Mouse (Mus musculus): ENCODE data around the gene Nfia. TPM values are rescaled to one million over a fixed set of nuclear protein-coding genes. Genes with fewer than 3 reads are reported as not detected.

Gene Nfia
- polyA plus RNA-seq, 1 experiment: 53.0 TPM

GRCm38 (mm10) chr4:97920287-97921079 is 147.9 kb downstream of the Nfia start:
- TF ChIP-seq CTCF (IDR thresholded peaks at IDR 0.05; ENCODE audit: borderline replicate concordance, insufficient read depth, low read length): no peak
- TF ChIP-seq POLR2A (IDR thresholded peaks at IDR 0.05; ENCODE audit: low read depth, low read length): no peak
- H3K4me3 ChIP-seq (ENCODE audit: insufficient read depth, low read length): no peak overlapping the region
- peak overlapping the region; percentile 1 for H3K27ac ChIP-seq (ENCODE audit: insufficient read depth, low read length)
- peaks cover 4% of the 10 kb centered on the region; the same call in 1 of the 2 replicates for H3K4me1 ChIP-seq (ENCODE audit: control insufficient read depth, insufficient read depth, low read length)

- Histone ChIP-seq H3K4me3 (ENCODE audit: insufficient read depth, low read length) (no peak overlapping the region), H3K27ac (ENCODE audit: insufficient read depth, low read length) (no peak overlapping the region), H3K4me1 (ENCODE audit: control insufficient read depth, insufficient read depth, low read length) (peaks cover 6% of the 10 kb centered on the region)
- no peak for TF ChIP-seq POLR2A (IDR thresholded peaks at IDR 0.05; ENCODE audit: low read depth, low read length)
- TF ChIP-seq CTCF (IDR thresholded peaks at IDR 0.05; ENCODE audit: borderline replicate concordance, insufficient read depth, low read length): no peak
Observed at GRCm38 (mm10) chr4:97921682-97922081, 149.1 kb downstream of the Nfia start.

- no peak overlapping the region for H3K27ac ChIP-seq (ENCODE audit: insufficient read depth, low read length)
Observed at GRCm38 (mm10) chr4:97923248-97923647, 150.7 kb downstream of the Nfia start.

GRCm38 (mm10) chr4:97923876-97924316 is 151.4 kb downstream of the Nfia start:
- Histone ChIP-seq H3K4me1 (ENCODE audit: control insufficient read depth, insufficient read depth, low read length) (peaks cover 9% of the 10 kb centered on the region), H3K4me3 (ENCODE audit: insufficient read depth, low read length) (no peak overlapping the region), H3K27ac (ENCODE audit: insufficient read depth, low read length) (no peak overlapping the region)
- TF ChIP-seq CTCF (IDR thresholded peaks at IDR 0.05; ENCODE audit: borderline replicate concordance, insufficient read depth, low read length): no peak
- TF ChIP-seq POLR2A (IDR thresholded peaks at IDR 0.05; ENCODE audit: low read depth, low read length): no peak

More at GRCm38 (mm10) chr4:97923248-97923647, 150.7 kb downstream of the Nfia start:
- H3K4me1 ChIP-seq (ENCODE audit: control insufficient read depth, insufficient read depth, low read length): peaks cover 9% of the 10 kb centered on the region
- TF ChIP-seq CTCF (IDR thresholded peaks at IDR 0.05; ENCODE audit: borderline replicate concordance, insufficient read depth, low read length): no peak
- no peak for TF ChIP-seq POLR2A (IDR thresholded peaks at IDR 0.05; ENCODE audit: low read depth, low read length)
- H3K4me3 ChIP-seq (ENCODE audit: insufficient read depth, low read length): no peak overlapping the region

- H3K4me3 ChIP-seq (ENCODE audit: insufficient read depth, low read length): no peak overlapping the region
- H3K4me1 ChIP-seq (ENCODE audit: control insufficient read depth, insufficient read depth, low read length): peaks cover 9% of the 10 kb centered on the region
- TF ChIP-seq POLR2A (IDR thresholded peaks at IDR 0.05; ENCODE audit: low read depth, low read length) (no peak), CTCF (IDR thresholded peaks at IDR 0.05; ENCODE audit: borderline replicate concordance, insufficient read depth, low read length) (no peak)
- no peak overlapping the region for H3K27ac ChIP-seq (ENCODE audit: insufficient read depth, low read length)
Observed at GRCm38 (mm10) chr4:97924414-97924813, 151.9 kb downstream of the Nfia start.

GRCm38 (mm10) chr4:97924855-97925254 is 152.3 kb downstream of the Nfia start:
- Histone ChIP-seq H3K4me3 (ENCODE audit: insufficient read depth, low read length) (no peak overlapping the region), H3K27ac (ENCODE audit: insufficient read depth, low read length) (no peak overlapping the region), H3K4me1 (ENCODE audit: control insufficient read depth, insufficient read depth, low read length) (peaks cover 9% of the 10 kb centered on the region)
- TF ChIP-seq POLR2A (IDR thresholded peaks at IDR 0.05; ENCODE audit: low read depth, low read length) (no peak), CTCF (IDR thresholded peaks at IDR 0.05; ENCODE audit: borderline replicate concordance, insufficient read depth, low read length) (no peak)

- peaks cover 9% of the 10 kb centered on the region for H3K4me1 ChIP-seq (ENCODE audit: control insufficient read depth, insufficient read depth, low read length)
- TF ChIP-seq POLR2A (IDR thresholded peaks at IDR 0.05; ENCODE audit: low read depth, low read length) (no peak), CTCF (IDR thresholded peaks at IDR 0.05; ENCODE audit: borderline replicate concordance, insufficient read depth, low read length) (no peak)
- no peak overlapping the region for H3K27ac ChIP-seq (ENCODE audit: insufficient read depth, low read length)
- no peak overlapping the region for H3K4me3 ChIP-seq (ENCODE audit: insufficient read depth, low read length)
Observed at GRCm38 (mm10) chr4:97925644-97926043, 153.1 kb downstream of the Nfia start.

GRCm38 (mm10) chr4:97926607-97927308 is 154.2 kb downstream of the Nfia start:
- H3K4me3 ChIP-seq (ENCODE audit: insufficient read depth, low read length): no peak overlapping the region
- H3K4me1 ChIP-seq (ENCODE audit: control insufficient read depth, insufficient read depth, low read length): peaks cover 9% of the 10 kb centered on the region
- TF ChIP-seq CTCF (IDR thresholded peaks at IDR 0.05; ENCODE audit: borderline replicate concordance, insufficient read depth, low read length) (no peak), POLR2A (IDR thresholded peaks at IDR 0.05; ENCODE audit: low read depth, low read length) (no peak)
- H3K27ac ChIP-seq (ENCODE audit: insufficient read depth, low read length): no peak overlapping the region

GRCm38 (mm10) chr4:97927309-97927656 is 154.7 kb downstream of the Nfia start:
- Histone ChIP-seq H3K27ac (ENCODE audit: insufficient read depth, low read length) (no peak overlapping the region), H3K4me1 (ENCODE audit: control insufficient read depth, insufficient read depth, low read length) (peaks cover 9% of the 10 kb centered on the region), H3K4me3 (ENCODE audit: insufficient read depth, low read length) (no peak overlapping the region)
- no peak for TF ChIP-seq CTCF (IDR thresholded peaks at IDR 0.05; ENCODE audit: borderline replicate concordance, insufficient read depth, low read length)
- no peak for TF ChIP-seq POLR2A (IDR thresholded peaks at IDR 0.05; ENCODE audit: low read depth, low read length)

- H3K4me1 ChIP-seq (ENCODE audit: control insufficient read depth, insufficient read depth, low read length): 0 out of 2 replicates have a peak, but pooled peaks cover 4% of the 10 kb centered on the region
- no peak overlapping the region for H3K27ac ChIP-seq (ENCODE audit: insufficient read depth, low read length)
- H3K4me3 ChIP-seq (ENCODE audit: insufficient read depth, low read length): no peak overlapping the region
- TF ChIP-seq POLR2A (IDR thresholded peaks at IDR 0.05; ENCODE audit: low read depth, low read length) (no peak), CTCF (IDR thresholded peaks at IDR 0.05; ENCODE audit: borderline replicate concordance, insufficient read depth, low read length) (no peak)
Observed at GRCm38 (mm10) chr4:97936371-97936770, 163.8 kb downstream of the Nfia start.

Data from embryonic fibroblast, embryonic 13.5 days (primary cell).